Mouse (Mus musculus) limb, embryonic 12.5 days (tissue): ENCODE measurements around the gene Slc1a4. TPM values are rescaled to one million over a fixed set of nuclear protein-coding genes. Genes with fewer than 3 reads are reported as not detected.

ENCODE experiments used
- ATAC-seq: fragments of 200-750 bp; cut with Nextera tagmentation; 2 replicates; pipeline ENCODE4 v1.8.0; 2017; ENCODE audit warnings: low read depth, moderate TSS enrichment; ENCODE audit not compliant: insufficient number of reproducible peaks, insufficient read depth, low FRiP score, low TSS enrichment
- H3K27ac ChIP-seq: fragments of 300-500 bp; sonication (generic); 2 replicates; pipeline ENCODE4 v1.5.1; 2016; ENCODE audit warnings: mild to moderate bottlenecking, moderate library complexity
- H3K27me3 ChIP-seq: fragments of 300-500 bp; sonication (generic); 2 replicates; pipeline ENCODE4 v1.6.1; 2016; ENCODE audit warnings: mild to moderate bottlenecking, moderate library complexity
- H3K36me3 ChIP-seq: fragments of 300-500 bp; sonication (generic); 2 replicates; pipeline ENCODE4 v1.6.1; 2016; ENCODE audit warnings: mild to moderate bottlenecking, moderate library complexity
- H3K4me1 ChIP-seq: fragments of 300-500 bp; sonication (generic); replicated peaks from 2 replicates; pipeline ENCODE4 v1.6.1; 2016
- H3K4me2 ChIP-seq: fragments of 300-500 bp; sonication (generic); 2 replicates; pipeline ENCODE4 v1.6.1; 2016; ENCODE audit warnings: mild to moderate bottlenecking, moderate library complexity
- H3K4me3 ChIP-seq: fragments of 300-500 bp; sonication (generic); replicated peaks from 2 replicates; pipeline ENCODE4 v1.5.1; 2016; ENCODE audit warnings: mild to moderate bottlenecking
- H3K9ac ChIP-seq: fragments of 300-500 bp; sonication (generic); replicated peaks from 2 replicates; pipeline ENCODE4 v1.6.1; 2016; ENCODE audit warnings: mild to moderate bottlenecking, moderate library complexity
- H3K9me3 ChIP-seq: fragments of 300-500 bp; sonication (generic); 2 replicates; pipeline ENCODE4 v1.6.1; 2016; ENCODE audit warnings: mild to moderate bottlenecking, moderate library complexity
- WGBS: fragments of 180-500 bp; shearing (Covaris S2); methylation state at CpG from one replicate; pipeline ENCODE4 v1.1.7; 2016; 5-methylcytosine and 5-hydroxymethylcytosine counted together
- polyA plus RNA-seq: library from polyadenylated mRNA; unstranded; fragments of >200 nt; fragmentation: Nextera tagmentation; extraction: Ambion mirVana; gene quantifications from 2 replicates; pipeline ENCODE4 v1.2.1, GENCODE M21; 2016

Gene Slc1a4
- 10.9 and 11.7 TPM in 2 replicates for polyA plus RNA-seq

GRCm38 (mm10) chr11:20332561-20333514 lies at the start of gene Slc1a4:
Slc1a4 (minus strand) TSS chr11:20332713.
- under 1% methylated on average over 48 of the region's 48 CpGs for WGBS
- no peaks in the 10 kb centered on the region for H3K27me3 ChIP-seq
- H3K4me3 ChIP-seq = peak within 1 kb of the TSS; percentile 58
- H3K4me1 ChIP-seq = peaks cover 12% of the 10 kb centered on the region
- peak within 1 kb of the TSS; percentile 95 for H3K4me2 ChIP-seq
- H3K9me3 ChIP-seq = no peaks in the 10 kb centered on the region
- H3K27ac ChIP-seq = peak within 1 kb of the TSS; percentile 97
- peak; percentile 98 for ATAC-seq
- no peaks in the 10 kb centered on the region for H3K36me3 ChIP-seq
- peak within 1 kb of the TSS; percentile 76 for H3K9ac ChIP-seq

- no peak for ATAC-seq
- H3K4me3 ChIP-seq = no peak overlapping the region
- 77% methylated on average over 4 of the region's 4 CpGs for WGBS
- H3K27me3 ChIP-seq = no peaks in the 10 kb centered on the region
- no peak overlapping the region for H3K27ac ChIP-seq
- no peak overlapping the region for H3K4me2 ChIP-seq
- no peaks in the 10 kb centered on the region for H3K36me3 ChIP-seq
- H3K4me1 ChIP-seq = no peaks in the 10 kb centered on the region
- H3K9ac ChIP-seq = no peak overlapping the region
- no peaks in the 10 kb centered on the region; the same call in 1 of the 2 replicates for H3K9me3 ChIP-seq
Measured at GRCm38 (mm10) chr11:20380106-20380505, 47.6 kb upstream of the Slc1a4 start.

- no peaks in the 10 kb centered on the region for H3K36me3 ChIP-seq
- H3K4me3 ChIP-seq = no peak overlapping the region
- no peak for ATAC-seq
- H3K4me1 ChIP-seq = no peaks in the 10 kb centered on the region
- no peaks in the 10 kb centered on the region for H3K27me3 ChIP-seq
- H3K9me3 ChIP-seq = no peaks in the 10 kb centered on the region; the same call in 1 of the 2 replicates
- WGBS = 87% methylated on average over 7 of the region's 7 CpGs
- no peak overlapping the region for H3K4me2 ChIP-seq
- no peak overlapping the region for H3K9ac ChIP-seq
- H3K27ac ChIP-seq = no peak overlapping the region
Measured at GRCm38 (mm10) chr11:20376642-20377041, 44.1 kb upstream of the Slc1a4 start.

- Histone ChIP-seq H3K27me3 (no peaks in the 10 kb centered on the region), H3K4me2 (no peak overlapping the region), H3K4me3 (no peak overlapping the region), H3K9ac (no peak overlapping the region), H3K36me3 (no peaks in the 10 kb centered on the region), H3K27ac (no peak overlapping the region), H3K9me3 (no peaks in the 10 kb centered on the region), H3K4me1 (no peaks in the 10 kb centered on the region)
- ATAC-seq = no peak
- WGBS = 79% methylated on average over 8 of the region's 8 CpGs
Measured at GRCm38 (mm10) chr11:20372616-20373211, 40.2 kb upstream of the Slc1a4 start.

- no peak overlapping the region for H3K4me2 ChIP-seq
- H3K9me3 ChIP-seq = no peaks in the 10 kb centered on the region
- H3K9ac ChIP-seq = no peak overlapping the region
- WGBS = 86% methylated on average over 2 of the region's 2 CpGs
- no peaks in the 10 kb centered on the region for H3K4me1 ChIP-seq
- H3K27me3 ChIP-seq = no peaks in the 10 kb centered on the region
- H3K36me3 ChIP-seq = no peaks in the 10 kb centered on the region
- no peak overlapping the region for H3K27ac ChIP-seq
- ATAC-seq = no peak
- no peak overlapping the region for H3K4me3 ChIP-seq
Measured at GRCm38 (mm10) chr11:20370486-20370885, 38.0 kb upstream of the Slc1a4 start.

- H3K9me3 ChIP-seq = peaks cover 6% of the 10 kb centered on the region; the same call in 1 of the 2 replicates
- H3K4me2 ChIP-seq = no peak overlapping the region
- H3K27me3 ChIP-seq = no peaks in the 10 kb centered on the region
- 97% methylated on average over 1 of the region's 1 CpGs for WGBS
- no peak overlapping the region for H3K4me3 ChIP-seq
- no peaks in the 10 kb centered on the region for H3K4me1 ChIP-seq
- H3K27ac ChIP-seq = no peak overlapping the region
- no peak for ATAC-seq
- H3K9ac ChIP-seq = no peak overlapping the region
- no peaks in the 10 kb centered on the region for H3K36me3 ChIP-seq
Measured at GRCm38 (mm10) chr11:20366456-20366855, 33.9 kb upstream of the Slc1a4 start.

- no peaks in the 10 kb centered on the region for H3K36me3 ChIP-seq
- H3K27me3 ChIP-seq = no peaks in the 10 kb centered on the region
- no peak overlapping the region for H3K4me3 ChIP-seq
- no peak overlapping the region for H3K4me2 ChIP-seq
- no peak for ATAC-seq
- H3K4me1 ChIP-seq = 0 out of 2 replicates have a peak, but pooled peaks cover 4% of the 10 kb centered on the region
- H3K27ac ChIP-seq = no peak overlapping the region
- peaks cover 6% of the 10 kb centered on the region; the same call in 1 of the 2 replicates for H3K9me3 ChIP-seq
- H3K9ac ChIP-seq = no peak overlapping the region
- 71% methylated on average over 3 of the region's 3 CpGs for WGBS
Measured at GRCm38 (mm10) chr11:20361354-20361753, 28.8 kb upstream of the Slc1a4 start.

- 72% methylated on average over 9 of the region's 9 CpGs for WGBS
- ATAC-seq = peak; percentile 47; the same call in 1 of the 2 replicates
- no peaks in the 10 kb centered on the region for H3K36me3 ChIP-seq
- no peaks in the 10 kb centered on the region for H3K9me3 ChIP-seq
- no peak overlapping the region for H3K27ac ChIP-seq
- no peak overlapping the region for H3K4me3 ChIP-seq
- no peak overlapping the region for H3K9ac ChIP-seq
- no peaks in the 10 kb centered on the region for H3K27me3 ChIP-seq
- H3K4me2 ChIP-seq = no peak overlapping the region
- H3K4me1 ChIP-seq = 0 out of 2 replicates have a peak, but pooled peaks cover 7% of the 10 kb centered on the region
Measured at GRCm38 (mm10) chr11:20357684-20358447, 25.4 kb upstream of the Slc1a4 start.

- no peak overlapping the region for H3K4me2 ChIP-seq
- no peak overlapping the region for H3K4me3 ChIP-seq
- no peak overlapping the region for H3K27ac ChIP-seq
- no peaks in the 10 kb centered on the region for H3K27me3 ChIP-seq
- no peak overlapping the region for H3K9ac ChIP-seq
- ATAC-seq = no peak
- no peaks in the 10 kb centered on the region for H3K9me3 ChIP-seq
- no peaks in the 10 kb centered on the region for H3K4me1 ChIP-seq
- WGBS = 81% methylated on average over 2 of the region's 2 CpGs
- H3K36me3 ChIP-seq = no peaks in the 10 kb centered on the region
Measured at GRCm38 (mm10) chr11:20348466-20348865, 16.0 kb upstream of the Slc1a4 start.

- H3K4me2 ChIP-seq = no peak overlapping the region
- H3K4me1 ChIP-seq = no peaks in the 10 kb centered on the region
- WGBS = 93% methylated on average over 6 of the region's 6 CpGs
- ATAC-seq = no peak
- H3K4me3 ChIP-seq = no peak overlapping the region
- no peaks in the 10 kb centered on the region for H3K9me3 ChIP-seq
- H3K9ac ChIP-seq = no peak overlapping the region
- H3K27ac ChIP-seq = no peak overlapping the region
- H3K36me3 ChIP-seq = no peaks in the 10 kb centered on the region
- H3K27me3 ChIP-seq = no peaks in the 10 kb centered on the region
Measured at GRCm38 (mm10) chr11:20347548-20347947, 15.0 kb upstream of the Slc1a4 start.

- no peak overlapping the region for H3K4me2 ChIP-seq
- H3K27me3 ChIP-seq = no peaks in the 10 kb centered on the region
- no peaks in the 10 kb centered on the region for H3K36me3 ChIP-seq
- WGBS = 90% methylated on average over 2 of the region's 2 CpGs
- no peak for ATAC-seq
- H3K4me3 ChIP-seq = no peak overlapping the region
- H3K9ac ChIP-seq = no peak overlapping the region
- no peak overlapping the region for H3K27ac ChIP-seq
- no peaks in the 10 kb centered on the region for H3K4me1 ChIP-seq
- no peaks in the 10 kb centered on the region for H3K9me3 ChIP-seq
Measured at GRCm38 (mm10) chr11:20346369-20346768, 13.9 kb upstream of the Slc1a4 start.
